Mouse (Mus musculus) layer of hippocampus, postnatal 10 days (tissue): ENCODE measurements at regions not wholly inside any gene's neighbourhood (a gene's known extent, or its start where the extent isn't known, plus 50 kb on each side); places are given as distances from the start of the nearest gene placed in this dataset.
A peak's percentile ranks its signal among the peaks of the same experiment; 100 is the strongest.

Experiments
- DNase-seq, 2 experiments: peaks; one replicate each; pipeline ENCODE4 v3.0.0; 2021; ENCODE audit warnings: low spot score in 2 of 2

DNA sequence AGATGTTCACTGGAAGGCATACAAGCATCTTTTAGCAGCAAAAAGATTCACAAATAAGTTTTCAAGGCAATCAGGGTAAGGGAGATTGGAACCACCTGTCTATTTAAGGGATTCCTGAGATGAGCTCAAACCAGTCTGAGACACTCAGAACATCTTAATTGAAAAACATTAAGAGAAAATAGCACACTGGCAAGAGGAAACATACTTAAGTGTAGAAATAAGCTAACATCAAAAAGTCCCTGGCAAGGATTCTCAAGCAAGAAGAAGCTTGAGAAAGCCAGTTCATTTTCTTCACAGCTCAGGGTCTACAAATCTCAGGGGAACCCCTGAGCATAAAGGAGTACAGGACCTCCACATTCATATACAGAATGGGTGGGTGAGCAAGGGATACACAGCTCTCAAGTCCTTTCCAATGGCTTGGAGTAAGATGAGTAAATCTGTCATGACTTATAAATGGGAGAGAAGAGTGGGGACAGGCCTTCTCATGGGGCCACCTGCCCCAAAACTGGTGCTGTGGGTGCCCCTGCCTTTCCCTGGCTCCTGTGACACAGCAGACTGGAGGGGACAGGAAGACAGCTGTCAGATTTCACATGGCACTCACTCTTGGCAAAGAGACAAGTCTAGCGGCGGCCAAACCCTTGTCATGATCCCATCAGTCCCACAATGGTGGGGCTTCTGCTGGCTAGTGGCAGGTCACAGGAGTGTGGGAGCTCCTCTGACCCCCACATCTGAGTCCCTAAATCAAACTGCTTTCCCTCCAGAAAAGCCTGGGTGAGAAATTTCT is 436.6 kb downstream of the Meis1 start:
- peak; percentile 56 to 57 for DNase-seq

DNA sequence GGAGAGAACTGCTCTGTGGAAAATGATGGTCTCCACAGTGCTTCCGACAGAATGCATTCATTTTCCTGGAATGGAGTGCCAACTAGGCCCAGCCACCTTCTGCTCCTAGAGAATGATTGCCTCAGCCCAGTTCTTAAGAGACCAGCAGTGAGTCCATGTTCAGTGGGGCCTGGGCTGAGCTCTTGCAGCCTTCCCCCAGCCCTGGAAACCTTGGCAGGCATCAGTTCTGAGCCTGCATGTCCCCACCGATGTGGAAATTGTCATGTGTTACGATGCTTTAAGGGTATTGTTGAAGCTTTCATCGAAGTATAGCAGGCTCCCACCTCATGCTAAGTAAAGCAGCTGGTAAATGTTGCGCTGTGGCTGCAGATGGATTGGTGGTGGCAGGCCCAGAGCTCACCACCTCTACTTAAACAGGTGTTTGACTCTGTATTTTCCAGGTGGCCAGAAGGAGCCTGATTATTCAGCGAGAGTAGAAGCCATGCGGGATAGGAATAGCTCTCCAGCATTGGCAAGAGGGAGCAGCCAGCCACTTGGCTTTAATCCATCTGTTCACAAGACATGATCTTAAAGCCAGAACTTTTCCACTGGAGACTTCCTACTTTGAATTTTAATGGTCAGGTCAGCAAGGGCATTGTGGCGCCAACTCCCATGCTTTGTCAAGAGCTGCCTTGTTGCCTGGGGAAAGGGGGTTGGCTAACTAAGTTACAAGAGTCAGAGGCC is 437.5 kb downstream of the Meis1 start:
- DNase-seq = peak; percentile 8 to 27

DNA sequence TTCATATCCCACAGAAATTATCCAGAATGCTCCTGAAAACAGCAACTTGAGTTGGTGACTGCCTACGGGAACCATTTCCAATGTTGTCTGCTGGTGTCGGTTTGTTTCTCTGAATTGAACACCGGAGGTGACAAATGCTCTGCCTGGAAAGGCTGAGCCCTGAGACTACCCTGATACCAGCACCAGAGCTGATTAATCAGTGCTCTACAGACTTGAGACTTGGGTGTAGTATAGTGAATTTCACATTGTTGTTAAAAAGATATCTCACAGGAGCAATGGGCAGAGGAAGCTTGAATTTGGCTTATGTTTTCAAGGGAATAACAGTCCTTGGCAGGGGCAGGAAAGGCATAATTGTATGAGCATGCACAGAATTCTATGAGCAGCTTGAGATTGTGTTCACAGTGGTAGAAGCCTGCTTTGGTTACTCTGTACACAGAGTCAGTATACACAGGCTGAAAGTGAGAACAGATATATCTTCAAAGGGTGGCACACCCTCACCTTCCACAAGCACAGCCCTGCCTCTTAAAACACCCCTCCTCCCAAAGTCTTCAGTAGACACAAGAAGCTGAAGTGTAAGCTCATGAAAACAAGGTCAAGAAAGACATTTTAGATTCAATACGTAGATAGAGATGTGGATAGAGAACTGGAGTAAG is 447.1 kb downstream of the Meis1 start:
- no peak for DNase-seq

DNA sequence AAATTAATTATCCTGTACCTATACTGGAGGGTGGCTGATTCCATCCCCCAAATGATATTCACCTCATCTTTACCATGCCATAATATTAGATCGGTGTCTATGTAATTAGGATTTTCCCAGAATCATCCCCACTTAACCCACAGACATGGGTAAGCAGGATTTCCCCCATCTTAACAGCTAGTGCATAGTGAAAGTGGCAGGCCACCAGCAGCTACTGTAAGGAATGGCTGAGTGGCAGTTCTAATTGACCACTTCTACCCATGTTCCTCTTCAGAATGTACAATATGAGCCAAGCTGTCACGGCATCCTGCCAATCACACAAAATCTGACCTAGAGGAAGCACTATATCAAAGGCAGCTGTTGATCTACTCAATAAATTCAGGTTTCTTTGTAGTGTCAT is 455.8 kb downstream of the Meis1 start:
- no peak for DNase-seq

DNA sequence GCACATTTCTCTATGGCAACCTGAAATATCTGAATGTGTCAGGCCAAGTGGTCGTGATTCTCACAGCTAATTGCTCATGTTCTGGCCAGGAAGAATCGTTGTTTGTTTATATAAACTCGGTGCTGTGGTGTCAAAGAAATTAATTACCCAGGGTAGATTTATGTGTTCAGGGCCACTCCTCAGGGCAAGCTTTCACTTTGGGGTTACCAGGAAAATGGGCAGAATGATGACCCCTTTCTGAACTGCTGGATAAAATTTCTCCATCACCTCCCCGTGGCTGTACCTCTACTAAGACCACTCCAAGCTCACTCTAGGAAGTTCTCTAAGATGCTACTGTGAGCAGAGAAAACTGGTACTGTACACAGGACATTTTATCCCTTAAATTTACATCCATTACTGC is 460.1 kb downstream of the Meis1 start:
- no peak for DNase-seq

DNA sequence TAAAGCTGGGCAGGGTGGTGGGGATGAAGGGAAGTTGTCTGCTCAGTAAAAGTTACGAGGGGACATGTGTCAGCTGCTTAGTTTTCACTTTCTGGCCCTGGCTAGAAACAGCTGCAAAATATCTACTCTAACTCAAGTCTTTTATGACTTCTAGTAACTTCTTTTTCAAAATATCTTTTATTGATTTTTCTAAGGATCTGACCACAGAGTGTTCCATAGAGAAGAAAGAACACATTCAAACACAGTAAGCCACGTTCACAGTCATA is 483.3 kb downstream of the Meis1 start:
- no peak for DNase-seq

DNA sequence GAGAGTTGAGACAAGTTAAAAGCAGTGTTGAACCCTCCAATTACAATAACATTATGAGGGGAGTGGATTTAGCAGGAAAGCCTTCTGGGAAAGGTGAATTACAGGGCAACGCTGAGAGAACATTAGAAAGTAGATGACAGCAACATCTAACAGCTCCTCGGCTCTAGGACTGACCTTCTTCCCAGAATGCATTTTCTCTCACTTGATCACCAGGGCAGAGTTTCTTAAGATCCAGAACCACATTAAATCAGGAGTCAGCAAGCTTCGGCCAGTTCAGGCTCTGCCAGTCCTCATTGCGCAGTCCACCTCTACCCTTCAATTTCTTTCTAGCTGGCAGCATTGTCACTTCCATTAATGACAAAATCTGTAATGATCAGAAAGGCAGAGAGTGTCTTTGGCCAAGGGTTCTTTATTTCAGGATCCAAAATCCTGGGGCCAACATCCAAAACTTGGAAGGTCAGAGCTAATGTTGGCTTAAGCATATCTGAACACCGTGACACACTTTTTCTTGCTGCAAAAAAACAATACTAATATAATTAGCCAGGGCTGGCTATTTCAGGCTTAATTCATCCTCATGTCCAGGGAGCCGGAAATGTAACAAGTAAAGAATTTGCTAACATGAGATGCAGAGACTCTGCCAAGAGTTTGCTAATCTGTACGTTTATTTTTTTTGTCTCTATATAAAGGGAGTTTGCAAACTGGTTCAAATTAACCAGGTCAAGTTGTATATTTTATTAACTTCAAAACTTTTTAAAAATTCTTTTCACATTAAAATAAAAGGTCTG is 483.8 kb downstream of the Meis1 start:
- no peak for DNase-seq

DNA sequence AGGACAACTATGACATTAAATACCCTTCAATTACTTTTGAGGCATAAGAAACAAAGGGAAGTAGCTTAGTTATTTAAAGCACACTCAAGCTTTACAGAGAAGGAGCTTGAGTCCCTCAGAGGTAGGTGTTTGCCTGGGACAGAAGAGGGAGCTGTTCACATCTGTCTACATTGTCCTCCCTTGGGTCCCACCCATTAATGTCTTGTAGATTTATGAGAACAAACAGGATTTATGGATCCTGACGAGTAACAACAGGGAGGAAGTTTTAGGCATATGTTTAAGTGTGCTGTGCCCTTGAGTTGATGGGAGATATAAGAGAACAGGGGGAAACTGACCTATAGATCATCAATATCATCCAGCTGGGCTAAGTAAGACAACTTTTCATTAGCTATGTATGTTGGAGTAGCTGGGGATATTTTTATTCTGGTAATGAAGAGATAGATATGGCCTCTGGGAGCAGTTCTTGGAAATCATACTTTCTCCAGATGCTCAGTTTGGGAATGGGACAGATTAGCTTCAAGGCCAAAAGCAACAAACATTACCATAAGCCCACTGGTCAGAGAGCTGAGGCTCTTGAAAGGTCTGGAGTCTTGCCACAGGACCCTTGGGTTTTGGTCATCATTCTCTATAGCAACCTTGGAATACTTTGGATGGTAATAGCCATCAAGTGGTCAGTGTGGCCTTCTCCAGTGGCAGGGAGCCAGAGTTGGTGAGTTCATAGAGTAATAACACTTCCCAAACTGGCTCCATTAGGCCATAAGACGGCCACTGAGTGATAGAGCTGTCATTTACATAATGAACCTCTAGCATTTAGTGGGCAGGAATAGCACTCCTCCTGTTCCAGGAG is 487.3 kb downstream of the Meis1 start:
- no peak for DNase-seq

DNA sequence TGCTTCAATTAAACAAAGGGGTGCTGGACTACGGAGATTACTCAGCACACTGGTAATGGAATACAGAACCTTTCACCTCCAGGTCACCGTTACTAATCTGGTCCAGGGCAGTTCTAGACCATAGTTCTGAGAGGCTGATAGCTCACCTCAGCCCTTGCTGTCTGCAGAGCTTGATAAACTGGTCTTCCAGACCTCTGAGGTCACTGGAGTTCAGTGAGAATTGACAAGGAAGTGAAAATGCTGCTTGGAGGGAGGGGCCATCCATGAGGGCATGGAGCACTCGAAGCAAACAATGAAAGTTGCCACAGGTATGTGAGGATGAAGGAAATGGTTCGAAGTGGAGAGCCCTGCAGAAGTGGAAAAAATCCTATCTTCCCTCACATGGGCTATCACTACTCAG is 490.2 kb downstream of the Meis1 start:
- no peak for DNase-seq

DNA sequence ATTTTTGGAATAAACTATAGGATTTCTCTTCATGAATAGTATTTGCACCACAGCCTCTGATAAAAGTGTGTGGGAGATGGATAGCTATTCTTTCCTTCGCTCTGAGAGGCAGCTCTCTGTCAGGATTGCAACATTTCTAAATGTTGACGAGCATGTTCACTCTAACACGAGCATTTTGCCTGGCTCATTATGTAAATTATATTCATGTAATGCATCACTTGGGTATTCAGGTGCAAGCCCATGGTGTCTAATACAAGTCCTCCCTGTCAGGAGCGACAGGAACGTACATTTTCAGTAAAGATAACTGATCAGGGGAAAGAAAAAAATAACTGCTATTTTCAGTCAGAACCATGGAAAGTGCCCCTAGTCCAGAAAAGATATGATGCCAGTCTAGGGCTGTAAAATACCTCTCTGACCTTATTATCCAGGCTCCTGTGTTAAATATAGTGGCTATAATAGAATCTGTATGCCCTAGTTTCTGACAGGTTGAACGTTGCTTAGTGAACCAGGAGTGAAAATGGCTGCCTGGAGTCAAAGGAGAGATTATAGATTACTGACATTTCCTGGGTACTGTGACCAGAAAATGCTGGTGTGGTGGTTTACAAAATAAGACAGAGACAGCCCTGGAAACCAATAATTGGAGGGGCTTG is 523.6 kb downstream of the Meis1 start:
- no peak for DNase-seq

DNA sequence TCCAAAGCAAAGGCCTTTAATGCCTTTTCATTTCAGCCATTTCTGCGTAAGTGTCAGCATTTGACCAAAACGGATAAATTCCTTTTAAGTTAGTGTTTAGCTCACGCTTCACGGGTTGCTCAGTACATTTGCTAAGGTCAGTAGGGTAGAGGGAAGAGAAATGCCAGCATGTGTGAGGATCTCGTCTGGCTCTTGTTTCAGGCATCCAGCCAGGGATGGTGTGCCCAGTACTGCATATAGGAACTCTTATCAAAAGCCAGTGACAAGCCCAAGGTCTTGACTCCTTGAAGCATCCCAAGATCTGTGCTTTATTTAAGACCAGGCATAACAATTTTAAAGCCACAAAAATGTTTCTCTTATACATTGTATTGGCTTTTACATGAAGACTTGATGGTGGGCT is 524.8 kb downstream of the Meis1 start:
- DNase-seq = no peak

DNA sequence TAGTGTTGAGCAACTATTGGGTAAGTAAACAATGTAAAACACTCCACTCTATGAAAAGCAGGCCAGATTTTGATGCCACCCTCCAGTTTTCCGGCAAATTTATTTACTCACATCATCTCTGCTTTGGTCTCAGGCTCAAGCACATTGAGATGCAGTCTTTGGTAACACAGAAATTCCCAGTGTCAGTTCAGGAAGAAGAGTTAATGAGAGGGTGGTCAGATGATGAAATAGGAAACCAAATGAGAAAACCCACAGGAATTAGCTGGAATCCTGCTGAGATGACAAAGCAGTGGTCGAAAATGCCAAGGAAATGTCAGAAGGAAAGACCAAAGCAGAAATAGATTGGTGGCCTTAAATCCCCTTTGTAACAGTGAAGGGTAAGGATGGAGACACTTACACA is 525.7 kb downstream of the Meis1 start:
- no peak for DNase-seq

DNA sequence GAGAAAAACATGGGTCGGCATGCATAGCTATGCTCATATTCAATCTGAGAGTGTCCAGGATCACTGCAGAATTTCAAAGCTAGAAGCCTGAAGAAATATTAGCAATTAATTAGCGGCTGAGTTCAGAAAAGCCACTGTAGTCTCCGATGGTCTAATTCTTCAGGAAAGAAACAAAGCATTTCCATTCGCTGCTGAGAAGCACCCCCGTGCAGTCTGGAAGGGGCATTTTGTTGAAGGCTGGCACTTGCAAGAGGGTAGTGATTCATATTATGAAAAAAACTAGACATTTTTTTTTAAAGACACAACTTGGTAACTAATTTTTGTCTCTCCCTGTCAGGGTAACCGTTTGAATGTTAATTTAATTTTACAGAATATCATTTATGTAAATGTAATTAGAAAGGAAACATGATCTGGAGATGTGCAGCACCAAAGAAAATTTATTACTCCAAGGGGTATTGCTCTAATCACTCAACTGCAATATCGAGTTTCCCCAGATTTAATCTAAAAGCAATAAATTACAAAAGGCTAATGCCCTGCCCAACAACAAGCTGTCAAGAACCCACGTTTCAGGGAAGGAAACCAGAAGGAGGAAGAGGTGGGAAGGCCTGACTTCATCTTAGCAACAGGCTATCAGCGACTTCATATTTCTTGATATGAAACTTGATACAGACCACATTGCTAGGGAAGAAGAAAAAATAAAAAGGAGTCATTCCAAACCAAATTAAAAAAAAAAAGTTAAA is 529.1 kb downstream of the Meis1 start:
- no peak for DNase-seq

DNA sequence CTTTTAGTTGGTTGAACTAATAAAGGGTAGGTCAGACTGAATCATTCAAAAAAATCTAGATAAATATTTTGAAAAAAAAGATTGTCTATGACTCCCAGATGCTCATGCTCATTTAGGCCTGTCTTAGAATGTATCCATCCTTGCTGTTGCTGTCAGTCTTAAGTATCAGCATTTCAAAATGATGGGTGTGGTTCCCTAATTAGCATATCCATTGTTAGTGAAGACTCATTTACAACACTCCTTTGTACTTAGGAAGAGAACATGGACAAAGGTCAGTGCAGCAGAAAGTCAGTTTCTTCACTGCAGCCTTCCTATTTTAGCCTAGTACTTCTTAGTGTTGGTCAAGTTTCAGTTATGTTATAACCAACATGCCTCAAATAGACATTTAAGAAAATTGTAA is 525.2 kb upstream of the Etaa1 start:
- no peak for DNase-seq

DNA sequence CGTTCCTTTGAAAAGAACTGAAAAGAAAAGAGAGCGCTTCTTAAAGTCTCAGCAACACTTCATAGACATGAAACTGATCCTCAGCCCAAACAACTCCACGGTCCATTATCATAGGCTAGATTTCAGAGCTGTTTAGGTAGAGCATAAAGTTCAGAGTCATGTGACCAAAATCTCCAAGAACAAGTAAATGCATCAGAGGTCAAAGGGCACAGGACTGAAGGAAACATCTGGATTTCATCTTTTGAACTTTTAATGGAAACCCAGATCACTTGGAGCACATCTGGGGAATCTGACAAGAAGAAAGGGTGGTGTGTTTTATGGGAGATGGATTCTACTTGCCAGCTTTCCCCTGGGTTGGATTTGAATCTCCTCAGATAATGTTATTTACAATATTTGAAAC is 497.6 kb upstream of the Etaa1 start:
- no peak for DNase-seq

DNA sequence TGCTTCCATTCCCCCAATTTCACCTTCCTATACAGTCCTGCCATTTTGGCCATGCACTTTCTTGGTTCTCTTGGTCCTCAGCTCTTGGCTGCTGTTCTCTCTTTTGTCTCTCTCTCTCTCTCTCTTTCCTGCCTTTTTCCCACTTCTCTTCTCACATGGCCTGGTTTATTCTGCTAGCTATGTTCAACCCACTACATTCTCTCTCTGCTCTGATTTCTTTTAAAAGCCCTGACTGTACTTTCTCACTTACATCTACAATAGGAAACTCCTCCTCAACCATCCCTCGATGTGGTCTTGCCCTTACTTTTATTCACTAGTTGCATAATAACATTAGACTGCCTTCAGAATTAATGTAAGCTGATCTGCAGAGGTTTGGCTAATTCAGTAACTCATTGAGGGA is 495.2 kb upstream of the Etaa1 start:
- DNase-seq = no peak

DNA sequence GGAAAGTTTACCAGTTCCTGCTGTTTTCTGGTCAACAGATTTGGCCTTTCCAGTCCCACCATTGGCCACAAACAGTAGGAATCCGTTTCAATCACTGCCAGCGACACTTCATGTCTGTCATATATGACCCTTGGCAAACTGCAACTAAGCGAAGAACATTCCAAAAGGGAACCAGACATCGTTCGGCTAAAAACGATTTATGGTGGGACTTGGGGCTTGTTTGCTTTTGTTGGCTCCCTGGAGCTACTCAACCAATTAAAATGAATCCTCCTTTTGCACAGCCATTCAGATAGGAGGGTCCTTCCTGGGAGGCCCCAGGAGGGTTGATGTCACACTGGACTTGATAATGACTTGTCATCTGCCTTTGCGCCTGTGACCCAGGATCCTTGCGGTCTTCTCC is 490.9 kb upstream of the Etaa1 start:
- DNase-seq = no peak

DNA sequence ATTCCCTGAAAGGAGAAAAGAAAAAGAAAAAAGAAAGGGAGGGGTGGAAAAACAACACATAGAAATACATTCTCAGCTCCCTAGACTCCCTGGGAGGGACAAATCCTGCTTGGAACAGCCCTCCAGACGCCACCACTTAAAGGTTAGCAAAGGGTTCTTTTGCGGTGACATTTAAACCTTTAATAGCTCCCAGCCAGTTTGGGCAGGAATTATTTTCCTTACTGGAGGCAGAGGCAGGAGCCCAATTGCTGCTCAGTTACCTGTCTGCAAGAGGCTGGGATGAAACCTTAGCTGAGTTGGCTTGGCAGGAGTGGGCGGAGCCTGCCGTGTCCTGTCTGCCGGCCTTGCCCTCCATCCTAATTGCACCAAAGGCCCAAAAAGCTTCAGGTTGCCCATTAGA is 490.4 kb upstream of the Etaa1 start:
- no peak for DNase-seq

DNA sequence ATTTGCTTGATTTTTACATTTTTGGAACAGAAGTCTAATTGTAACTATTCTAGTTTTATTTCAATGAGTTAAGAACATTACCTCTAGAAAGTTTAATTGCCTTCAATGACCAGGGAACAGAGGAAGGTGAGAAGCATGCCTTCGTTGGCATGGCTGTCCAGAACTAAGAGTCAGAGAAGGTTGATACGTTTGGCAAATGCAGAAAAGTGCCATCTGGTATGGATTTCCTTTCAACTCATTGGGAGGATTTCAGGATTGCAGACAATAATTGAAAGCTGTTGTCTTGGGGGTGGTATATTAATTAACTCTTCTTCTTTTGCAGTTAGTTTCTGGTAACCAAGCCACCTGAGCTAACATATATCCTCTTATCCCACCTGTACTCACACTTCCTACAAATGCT is 489.5 kb upstream of the Etaa1 start:
- DNase-seq = no peak
